Mouse (Mus musculus) megakaryocyte, embryonic 14.5 days (primary cell): ENCODE measurements at regions not wholly inside any gene's neighbourhood (a gene's known extent, or its start where the extent isn't known, plus 50 kb on each side); places are given as distances from the start of the nearest gene placed in this dataset.

ENCODE experiments used
- FLI1 ChIP-seq: IDR thresholded peaks from 2 replicates; pipeline ENCODE4 v1.6.1; 2012; ENCODE audit warnings: low read length, inconsistent platforms, mixed read lengths
- GATA1 ChIP-seq: IDR thresholded peaks from 3 replicates; pipeline ENCODE4 v1.6.1; 2012; ENCODE audit warnings: mixed read lengths, low read length, inconsistent platforms, borderline replicate concordance

DNA sequence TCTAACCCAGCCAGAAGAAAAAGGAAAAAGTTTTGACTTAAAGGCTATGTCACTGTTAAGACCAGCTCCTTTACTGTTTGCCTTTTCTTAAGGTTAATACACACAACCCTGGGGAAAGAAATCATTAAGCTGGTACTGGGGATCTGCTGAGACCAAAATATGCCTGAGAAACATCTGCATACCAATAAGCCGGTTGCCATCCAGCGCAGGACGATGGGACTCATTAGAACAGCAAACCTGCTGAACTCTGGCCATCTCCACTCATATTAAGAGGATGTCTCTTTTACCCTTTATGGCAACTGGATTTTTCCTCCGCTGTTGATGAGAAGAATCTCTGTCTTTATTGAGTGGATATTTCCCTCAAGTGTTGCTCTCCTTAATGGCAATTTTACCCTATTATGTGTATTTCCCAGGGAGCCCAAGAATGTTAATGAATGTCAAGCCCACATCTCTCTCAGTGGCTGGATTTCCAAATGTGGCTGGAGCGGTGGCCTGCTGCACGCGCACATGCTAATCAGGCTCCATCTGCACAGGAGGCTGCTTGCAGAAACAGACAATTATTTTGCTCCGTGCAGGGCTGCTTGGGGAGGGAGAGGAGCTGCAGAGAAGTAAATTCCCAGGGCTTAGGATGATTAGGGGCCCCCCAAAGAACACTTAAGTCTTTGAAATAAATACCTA is 351.6 kb upstream of the Map3k7 start:
- TF ChIP-seq GATA1 (no peak), FLI1 (no peak)
